Mouse (Mus musculus): ENCODE results near the gene Col4a3bp.

DNA sequence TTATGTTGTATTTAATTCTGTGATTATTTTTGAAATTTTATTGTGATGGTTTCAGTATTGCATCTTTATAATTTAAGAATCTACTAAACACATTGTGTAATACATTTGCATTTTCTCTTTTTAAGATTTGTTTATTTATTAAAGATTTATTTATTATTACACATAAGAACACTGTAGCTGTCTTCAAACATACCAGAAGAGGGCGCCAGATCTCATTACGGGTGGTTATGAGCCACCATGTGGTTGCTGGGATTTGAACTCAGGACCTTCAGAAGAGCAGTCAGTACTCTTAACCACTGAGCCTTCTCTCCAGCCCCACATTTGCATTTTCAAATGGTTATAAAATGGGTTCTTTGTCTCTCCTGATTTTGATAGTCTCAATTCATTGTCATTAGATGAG, 2.1 kb downstream of the Col4a3bp start:
- TF ChIP-seq POLR2A (IDR thresholded peaks at IDR 0.05; ENCODE audit: borderline replicate concordance, control insufficient read depth, low read depth, low read length) (no peak), CTCF (IDR thresholded peaks at IDR 0.05; ENCODE audit: control insufficient read depth, insufficient read depth, low read length) (no peak)

Measured in bone marrow, adult 2 months (tissue).